Mouse (Mus musculus) fibroblast of lung, adult 2 months (primary cell): ENCODE results near the gene Alg12.

Experiments
- DNase-seq: peaks from one replicate; pipeline ENCODE4 v3.0.0-alpha.2; 2011; ENCODE audit warnings: low read depth

Gene Alg12

DNA sequence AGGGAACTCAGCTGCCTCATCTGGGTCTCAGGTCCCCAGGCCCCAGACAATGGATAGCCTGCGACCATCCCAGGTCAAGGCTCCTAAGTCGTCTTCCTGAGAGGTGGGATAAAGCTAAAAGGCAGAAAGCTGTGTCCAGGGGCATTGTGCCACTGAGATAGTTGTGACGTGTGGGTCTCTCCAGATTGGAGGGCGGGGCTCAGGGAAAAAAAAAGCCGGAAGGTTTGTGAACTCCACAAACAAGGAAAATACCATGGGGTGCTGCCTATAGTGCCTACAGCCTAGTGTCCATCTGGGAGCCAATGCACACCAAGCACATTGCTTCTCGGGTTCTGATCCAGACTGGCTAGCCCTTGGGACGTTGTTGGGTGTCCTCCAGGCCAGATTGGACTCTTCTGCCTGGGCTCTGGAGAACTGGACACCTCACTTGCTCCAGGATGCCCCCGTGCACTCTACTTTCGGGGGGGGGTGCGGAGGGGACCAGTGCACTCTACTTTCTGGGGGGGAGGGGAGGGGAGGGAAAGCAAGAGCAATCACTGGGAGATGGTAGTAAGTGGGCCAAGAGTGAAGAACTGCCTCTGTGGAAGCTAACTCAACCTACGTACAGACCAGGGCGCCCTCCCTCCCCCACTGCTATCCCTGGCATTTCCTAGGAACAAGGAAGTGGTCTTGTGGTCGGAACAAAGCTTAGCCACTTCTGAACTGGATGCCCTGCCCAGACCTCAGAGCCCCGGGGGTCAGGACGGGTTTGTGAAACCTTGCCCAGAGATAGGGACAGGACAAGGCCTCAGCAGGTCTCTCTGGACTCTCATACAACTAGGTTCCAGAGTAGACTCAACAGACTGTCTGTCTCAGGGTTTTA is 36.1 kb upstream of the Alg12 start:
- DNase-seq, result no peak

DNA sequence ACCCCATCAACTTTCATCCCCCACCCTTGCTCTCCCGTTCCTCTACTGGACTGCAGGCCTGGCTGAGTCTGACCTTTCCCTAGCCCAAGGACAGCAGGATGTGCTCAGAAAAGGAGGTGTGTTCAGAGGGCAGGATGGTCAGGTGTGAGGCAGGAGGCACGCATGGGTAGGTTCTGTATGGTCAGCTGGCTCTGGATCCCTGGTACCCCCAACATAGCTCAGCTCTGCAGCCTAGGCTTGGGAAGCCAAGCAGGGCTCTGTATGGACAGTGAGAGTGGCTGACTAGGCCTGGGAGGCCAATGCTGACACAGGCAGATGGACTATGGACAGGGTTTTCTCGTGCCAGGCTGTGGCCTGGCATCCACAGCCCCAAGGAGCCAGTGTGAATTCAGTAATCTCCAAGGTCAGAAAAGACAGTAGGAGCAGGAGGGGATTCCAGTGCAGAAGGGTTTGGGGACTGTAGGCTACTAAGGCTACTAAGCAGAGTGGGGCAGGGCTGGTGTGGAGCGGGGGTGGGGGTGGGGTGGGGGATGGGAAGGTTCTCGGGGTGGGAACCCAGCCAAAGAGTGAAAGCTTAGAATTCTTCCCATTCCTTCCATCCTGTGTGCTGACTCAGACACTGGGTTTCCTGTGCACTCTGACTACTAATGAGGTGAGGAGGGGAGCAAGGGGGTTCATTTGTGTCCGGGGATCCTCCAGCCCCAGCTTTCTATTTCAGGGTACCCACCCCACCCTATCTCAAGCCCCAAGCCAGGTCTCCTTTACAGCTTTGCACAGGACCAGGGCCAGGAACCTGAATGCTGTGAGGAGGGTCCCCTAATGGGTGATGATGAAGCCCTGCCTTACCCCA is 35.2 kb upstream of the Alg12 start:
- no peak for DNase-seq

DNA sequence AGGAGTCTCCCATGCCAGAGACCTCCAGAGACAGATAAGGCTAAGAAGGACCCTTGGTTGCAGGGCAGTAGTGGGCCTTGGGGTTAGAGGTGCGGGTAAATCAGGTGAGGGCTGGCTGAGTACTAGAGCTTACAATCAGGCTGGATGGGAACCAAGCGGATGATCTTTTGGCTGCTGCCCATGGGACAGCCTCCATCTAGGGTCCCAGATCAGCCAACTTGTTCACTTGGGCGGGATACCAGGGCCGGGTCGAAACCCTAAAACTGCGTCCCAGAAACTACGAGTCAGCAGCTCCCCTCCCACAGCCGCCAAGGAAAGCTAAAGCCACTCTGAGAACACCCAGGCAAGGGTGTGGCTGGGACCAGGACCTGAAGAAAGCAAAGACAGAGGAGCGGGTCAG is 34.0 kb upstream of the Alg12 start:
- DNase-seq, result no peak

DNA sequence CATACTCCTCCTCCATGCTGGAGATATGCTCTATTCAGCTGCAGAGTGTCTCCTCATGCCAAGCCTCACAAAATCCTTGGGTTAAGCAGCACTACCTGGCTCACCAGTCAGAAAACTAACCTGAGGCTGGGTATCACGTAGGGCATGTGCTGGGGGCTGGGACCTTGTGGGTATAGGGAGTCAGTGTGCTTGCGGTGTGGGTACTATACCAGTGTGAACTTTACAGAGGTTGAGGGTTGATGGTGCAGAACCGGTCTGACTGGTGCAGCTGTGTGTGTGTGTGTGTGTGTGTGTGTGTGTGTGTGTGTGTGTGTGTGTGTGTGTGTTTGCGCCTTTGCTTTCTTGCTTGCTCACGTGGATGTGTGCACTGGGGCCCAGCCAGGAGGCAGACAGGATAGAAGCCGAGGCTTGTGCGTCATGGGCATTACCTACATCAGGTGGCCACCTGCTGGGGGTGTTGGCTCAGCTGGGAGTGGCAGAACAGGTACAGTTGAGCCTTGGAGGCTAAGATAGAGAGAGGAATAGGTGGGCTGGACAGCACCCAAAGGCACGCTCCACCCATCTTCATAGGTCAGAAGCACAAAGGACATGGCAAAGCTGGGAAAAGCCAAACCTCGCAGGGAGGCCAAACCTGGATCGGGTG is 32.5 kb upstream of the Alg12 start:
- DNase-seq, result no peak

DNA sequence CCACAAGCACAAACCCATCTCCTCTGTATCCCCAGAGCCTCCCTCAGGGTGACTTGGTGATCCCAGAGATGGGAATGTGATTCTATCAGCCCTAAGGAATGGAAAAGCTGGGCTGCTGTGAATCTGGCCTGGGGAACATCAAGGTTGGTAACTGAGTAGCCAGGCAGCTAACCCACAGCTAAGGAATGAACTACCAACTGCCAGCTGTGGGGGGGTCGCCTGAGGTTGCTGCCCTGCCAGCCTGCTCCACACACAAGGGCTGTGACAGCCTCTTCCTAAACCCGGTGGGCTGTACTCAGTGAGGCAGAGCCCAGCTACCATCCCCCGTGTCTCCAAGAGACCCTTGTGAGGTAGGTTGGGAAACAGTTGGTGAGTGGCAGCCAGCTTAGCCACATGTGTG is 32.0 kb upstream of the Alg12 start:
- DNase-seq, result no peak

DNA sequence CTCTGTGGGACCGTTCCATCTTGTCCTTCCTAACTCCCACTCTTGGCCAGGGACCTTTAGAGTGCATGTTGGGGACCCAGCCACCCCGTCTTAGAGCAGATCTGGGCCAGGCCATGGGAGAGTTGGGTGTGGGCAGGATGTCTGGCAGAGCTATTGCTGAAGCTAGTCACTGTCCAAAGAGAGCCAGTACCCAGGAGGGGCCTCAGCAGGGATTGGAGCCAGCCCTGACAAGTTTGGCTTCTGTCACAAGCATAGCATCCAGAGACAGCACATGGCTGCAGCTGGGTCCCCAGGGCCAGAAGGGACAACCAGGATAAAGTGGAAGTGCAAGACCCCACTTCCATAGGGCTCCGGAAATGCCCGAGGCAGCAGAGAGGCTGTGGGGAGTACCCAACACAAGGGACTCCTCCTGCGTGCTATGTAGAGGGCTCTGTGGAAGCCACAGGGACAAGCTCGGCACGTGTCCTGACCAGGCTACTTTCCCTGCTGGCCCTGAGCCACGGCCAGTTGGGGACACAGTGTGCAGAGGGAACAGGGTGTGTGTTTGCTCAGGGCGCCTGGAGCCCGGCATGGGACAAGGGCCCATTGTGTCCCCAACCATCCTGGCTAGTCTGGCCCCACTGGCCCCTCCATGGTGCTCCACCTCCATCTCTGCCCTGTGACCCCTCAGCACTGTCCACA is 31.2 kb upstream of the Alg12 start:
- DNase-seq, result no peak

DNA sequence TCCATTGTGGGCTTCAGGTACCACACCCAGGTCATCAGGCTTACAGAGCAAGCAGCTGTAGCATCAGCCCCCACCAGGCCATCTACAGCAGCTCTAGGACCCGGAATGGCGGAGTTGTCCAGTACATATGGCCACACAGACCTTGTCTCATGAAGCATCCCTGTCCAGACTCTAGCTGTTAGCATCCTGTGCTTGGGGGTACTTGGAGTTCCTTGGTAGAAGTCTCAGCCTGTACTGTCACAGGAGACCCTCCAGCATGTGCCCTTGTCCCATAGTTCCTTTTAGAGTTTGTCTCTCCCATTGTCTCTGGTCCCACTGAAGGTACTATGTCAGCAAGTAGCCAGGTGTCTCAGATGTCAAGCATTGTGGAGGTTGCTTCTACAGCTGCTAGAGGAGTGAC is 30.5 kb upstream of the Alg12 start:
- no peak for DNase-seq

DNA sequence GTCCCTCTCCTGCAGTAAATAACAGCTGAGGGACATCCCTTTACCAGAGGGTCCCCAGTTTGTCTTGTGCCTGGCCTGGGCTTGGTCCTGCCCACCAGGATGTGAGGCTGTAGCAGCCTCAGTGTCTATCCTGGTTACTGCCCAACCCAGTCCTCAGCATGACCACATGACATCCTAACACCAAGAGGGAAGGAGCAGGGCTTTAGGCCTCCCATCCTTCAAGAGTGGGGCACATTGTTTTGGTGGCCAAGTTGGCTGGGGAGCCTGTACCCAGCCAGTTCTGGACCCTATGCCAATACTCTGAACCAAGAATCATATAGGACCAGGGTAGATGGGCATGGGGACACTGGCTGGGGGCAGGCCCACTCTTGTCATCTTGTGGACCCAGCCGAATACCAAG is 29.5 kb upstream of the Alg12 start:
- no peak for DNase-seq

DNA sequence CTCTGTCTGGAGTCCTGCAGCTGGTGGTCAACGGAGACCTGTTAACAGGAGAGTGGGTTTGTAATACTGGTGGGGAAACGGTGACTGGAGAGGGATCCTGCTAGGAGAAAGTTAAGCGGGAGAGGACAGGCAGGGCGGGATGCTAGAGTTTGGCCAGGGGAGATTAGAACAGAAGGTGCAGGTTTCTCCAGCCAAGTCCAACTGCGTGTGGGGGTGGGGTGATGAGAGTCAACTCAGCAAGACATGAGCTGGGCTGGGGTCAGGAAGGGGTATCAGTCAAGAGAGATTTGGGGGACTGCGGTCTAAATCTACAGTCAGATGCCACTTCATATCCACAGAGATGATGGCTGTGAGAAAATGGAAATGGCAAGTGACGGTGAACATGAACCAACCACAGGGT is 25.8 kb upstream of the Alg12 start:
- no peak for DNase-seq

DNA sequence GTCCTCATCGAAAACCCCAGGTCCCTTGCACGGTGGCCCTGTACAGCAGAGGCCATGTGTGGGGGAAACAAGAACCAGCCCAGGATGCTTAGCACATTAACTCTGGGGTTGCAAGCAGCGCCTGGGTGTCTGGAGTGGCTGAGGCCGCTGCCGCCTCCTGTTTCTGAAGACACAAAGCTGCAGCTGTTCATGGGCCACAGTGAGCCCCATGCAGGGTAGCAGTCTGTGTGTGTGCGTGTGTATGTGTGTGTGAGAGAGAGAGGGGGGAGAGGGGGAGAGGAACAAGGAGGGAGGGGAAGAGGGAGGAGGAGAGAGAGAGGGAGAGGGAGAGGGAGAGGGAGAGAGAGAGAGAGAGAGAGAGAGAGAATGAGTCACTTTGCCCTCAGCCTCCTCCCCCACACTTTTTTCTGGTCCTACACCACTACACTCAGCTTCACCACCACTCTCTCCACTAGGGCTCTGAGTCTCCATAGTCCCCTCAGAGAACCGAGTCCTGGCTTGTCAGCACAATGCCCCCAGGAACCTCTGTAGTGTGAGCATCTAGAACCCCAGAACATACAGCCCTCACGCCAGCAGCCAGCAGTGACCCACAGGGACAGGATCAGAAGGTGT is 24.5 kb upstream of the Alg12 start:
- DNase-seq, result no peak

DNA sequence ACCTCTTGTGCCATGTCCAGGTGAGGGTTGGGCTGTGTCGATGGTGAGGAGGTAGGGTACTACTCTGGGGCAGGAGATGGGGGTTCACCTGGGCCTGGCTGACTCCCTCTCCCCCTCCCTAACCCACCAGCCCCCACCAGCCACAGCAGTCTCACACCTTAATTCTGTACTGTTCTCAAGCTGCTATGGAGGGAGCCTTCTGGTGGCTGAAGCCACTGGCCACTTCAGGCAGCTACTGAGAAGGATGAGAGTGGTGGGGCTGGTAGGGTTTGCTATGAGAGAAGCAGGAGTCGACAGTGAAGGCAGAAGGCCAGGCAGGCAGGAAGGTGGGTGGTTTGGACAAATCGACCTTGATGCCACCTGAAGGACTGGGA is 23.2 kb upstream of the Alg12 start:
- no peak for DNase-seq

DNA sequence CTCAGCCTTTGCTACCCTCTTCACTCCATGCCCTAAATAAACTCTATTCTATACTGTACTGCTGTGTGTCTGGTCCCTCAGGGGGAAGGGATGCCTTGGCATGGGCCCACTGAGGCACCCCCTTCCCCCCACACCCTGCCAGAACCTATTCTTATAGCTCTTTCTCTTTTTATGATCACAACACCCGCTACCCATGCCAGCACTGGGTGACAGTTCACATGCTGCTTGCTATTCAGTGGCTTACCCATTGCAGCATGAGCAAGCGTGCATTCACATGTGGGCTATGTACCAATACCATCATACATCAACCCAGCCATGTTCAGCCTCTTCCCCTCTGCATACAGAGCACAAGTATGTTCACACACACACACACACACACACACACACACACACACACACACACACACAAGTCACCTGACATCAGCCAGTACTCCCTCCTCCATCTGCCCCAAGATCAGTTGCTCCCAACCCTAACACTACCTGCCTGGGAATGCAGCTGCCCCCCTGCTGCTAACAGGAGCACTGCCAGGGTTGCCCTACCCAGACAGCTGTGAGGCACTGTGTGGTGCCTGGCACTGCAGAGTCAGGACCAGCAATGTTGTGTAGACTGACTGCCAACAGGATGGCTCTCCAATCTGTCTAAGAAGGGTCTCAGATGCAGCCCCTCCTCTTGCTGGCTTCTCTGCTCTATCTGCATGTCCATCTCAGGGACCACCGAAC is 22.6 kb upstream of the Alg12 start:
- DNase-seq, result no peak

DNA sequence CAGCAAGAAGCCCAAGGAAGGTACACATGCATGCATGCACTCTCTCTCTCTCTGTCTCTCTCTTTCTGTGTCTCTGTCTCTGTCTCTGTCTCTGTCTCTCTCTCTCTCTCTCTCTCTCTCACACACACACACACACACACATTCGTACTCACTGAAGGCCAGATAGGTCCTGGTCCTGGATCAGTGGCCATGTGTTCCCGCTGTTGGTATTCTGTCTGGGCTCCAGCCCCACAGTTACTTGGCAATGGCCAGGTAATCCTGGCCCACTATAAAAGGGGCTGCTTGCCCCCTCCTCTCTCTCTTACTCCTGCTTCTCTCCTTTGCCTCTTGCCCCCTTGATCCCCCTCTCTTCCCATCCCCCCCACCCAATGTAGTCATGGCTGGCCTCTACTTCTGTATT is 22.0 kb upstream of the Alg12 start:
- DNase-seq, result no peak

DNA sequence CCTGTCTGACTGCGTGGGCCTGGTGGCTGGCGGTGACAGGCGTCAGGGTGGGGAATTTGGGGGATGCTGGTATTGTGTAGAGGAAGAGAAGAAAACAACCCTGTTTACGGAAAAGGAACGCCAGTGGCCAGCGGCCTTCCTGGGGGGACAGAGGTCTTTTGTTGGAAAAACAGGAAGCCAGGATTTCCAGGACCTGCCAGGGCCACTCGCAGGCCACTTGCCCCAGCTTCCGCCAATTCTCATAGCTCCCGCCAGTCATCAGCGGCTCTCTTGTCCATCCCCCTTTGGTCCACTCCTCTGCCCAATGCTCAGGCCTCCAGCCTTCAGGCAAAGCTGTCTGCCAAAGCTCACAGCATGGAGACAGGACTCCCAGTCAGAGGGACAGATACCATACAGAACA is 21.0 kb upstream of the Alg12 start:
- no peak for DNase-seq

DNA sequence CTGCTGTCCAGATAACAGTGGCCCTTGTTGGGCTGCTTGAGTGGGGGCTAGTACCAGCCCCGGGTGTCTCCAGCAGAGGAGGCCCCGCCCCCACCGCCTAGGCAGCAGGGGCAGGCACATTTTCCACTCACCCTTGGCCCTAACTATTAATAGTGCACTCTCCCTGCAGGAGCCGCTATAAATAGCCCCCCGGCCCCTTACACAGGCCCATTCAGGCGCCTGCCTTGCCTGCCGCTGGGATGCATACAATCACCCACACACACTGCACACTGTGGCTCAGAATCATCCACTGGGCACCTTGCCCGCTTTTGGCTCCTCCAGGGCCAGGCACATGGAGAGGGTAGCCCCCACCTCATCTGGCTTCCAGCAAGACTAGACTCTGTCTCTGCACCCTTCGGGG is 20.2 kb upstream of the Alg12 start:
- no peak for DNase-seq

DNA sequence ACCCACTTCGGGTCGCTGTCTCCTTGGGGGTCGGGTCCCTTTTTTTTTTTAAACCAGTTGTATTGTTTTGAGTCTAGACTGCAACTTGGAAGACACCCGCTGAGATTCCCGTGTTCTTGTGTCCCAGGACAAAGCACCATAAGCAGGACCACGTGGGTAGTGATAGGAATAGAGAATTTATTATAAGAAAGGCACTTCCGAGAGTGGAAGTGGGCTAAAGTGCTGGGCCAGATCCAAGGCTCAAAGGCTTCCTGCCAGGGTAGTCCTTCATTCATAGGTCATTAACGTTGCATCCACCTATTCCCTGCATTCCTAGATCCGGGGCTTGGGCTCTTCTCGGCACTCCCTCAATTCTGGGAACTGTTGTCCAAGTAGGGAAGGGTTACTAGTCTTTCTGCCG is 18.9 kb upstream of the Alg12 start:
- DNase-seq, result no peak

DNA sequence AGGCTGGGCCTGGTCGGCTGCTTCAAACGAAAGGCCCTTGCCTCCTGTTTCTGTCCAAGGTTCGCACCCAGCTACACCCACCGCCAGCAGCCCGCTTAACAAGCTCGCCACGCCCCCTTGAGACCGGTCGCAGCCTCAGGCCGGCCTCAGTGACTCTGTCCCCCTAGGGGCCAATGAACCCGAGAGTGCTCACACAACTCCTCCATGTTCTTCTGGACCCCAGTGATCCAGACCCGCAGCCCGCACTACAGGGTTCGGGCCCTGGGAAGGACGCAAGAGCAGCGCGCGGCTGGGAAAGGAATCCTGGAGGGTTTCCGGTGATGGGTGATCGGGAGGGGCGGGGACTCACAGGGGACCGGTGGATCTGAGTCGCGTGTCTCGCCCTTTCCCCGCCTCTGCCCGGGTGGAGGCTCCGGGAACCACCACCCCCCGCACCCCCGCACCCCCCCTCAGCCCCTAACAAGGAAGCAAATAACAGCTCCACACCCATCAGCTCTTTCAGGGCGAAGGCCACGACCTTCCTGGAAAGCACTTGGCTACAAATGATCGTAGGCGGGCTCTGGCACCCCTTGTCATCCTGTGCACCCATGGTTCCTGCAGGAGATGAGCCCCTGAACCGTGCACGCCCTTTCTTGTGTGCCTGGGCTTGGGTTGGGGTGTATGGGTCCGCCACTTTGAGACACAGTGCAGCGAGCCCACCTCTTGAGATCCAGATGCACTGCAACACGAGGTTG is 18.2 kb upstream of the Alg12 start:
- no peak for DNase-seq

DNA sequence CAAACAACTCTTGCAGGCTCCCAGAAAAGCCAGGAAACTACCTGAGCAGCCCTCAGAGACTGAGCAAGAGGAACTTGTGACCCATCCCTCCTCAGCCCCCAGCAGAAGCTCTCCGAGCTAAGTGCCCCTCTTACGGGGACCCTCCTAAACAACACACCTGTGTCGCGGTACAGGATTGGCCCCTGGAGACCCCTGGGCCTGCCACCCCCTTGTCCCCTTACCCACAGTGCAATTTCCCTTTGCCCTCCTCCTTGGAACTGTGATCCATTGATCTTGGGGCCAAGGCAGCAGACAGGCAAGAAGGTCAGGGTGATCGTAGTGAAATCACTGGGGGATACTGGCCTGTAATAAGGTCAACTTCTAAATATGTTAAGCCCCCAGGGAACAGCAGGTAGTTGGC is 17.5 kb upstream of the Alg12 start:
- no peak for DNase-seq

DNA sequence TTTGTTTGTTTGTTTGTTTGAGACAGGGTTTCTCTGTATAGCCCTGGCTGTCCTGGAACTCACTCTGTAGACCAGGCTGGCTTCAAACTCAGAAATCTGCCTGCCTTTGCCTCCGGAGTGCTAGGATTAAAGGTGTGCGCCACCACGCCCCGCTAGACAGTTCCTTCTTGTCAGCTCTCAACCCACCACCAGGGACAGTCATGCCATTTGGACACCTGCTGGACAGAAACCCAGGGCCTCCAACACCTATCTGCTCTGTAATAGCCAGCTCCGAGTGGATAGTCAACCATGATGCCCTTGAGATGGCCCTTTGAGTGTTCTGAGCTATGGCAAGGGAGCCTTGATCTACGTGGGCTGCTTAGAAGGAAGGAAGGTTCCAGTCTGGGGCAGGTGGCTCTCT is 16.9 kb upstream of the Alg12 start:
- no peak for DNase-seq

DNA sequence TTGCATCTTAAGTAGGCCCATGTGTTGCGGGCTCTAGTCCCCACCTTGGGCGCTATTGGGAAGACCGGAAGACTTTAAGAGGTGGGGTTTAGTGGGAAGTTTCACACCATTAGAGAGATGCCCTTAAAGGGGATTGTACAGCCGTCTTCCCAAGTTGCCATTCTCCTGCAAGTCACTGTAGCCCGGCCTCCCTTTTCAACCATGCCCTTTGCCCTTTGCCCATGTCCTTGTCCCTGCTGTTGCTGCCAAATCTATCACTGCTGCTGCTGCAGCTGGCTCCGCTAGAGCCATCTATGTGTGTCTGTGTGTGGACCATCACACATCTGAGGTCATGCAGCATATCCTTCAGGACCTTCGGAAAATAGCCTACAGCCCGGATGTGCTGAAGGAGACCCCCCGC is 13.4 kb upstream of the Alg12 start:
- no peak for DNase-seq

DNA sequence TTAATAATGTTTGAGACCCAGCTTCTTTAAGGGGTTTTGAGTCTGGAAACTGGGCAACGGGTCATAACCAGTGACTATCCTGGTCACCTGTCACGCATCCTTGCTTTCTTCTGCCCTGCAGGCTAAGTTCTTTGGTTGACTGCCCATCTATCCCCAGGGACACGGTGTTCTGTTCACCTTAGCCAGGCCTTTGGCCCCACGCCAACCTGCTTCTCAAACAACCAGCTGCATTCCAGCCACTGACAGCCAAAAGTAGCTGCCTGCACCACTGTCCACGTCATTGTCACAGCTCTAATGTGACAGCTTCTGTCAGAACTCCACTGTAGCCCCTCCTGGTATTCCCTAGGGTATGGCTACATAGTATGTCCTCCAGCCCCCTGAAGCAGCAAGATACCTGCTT is 12.4 kb upstream of the Alg12 start:
- DNase-seq, result no peak
